Mouse (Mus musculus): ENCODE data around the gene Pramel3.
"Not testable (repeated sequence)": the region's sequence is repeated elsewhere in the genome, so short reads cannot be mapped to it uniquely, and the experiment has no call there.

The Pramel3 gene

DNA sequence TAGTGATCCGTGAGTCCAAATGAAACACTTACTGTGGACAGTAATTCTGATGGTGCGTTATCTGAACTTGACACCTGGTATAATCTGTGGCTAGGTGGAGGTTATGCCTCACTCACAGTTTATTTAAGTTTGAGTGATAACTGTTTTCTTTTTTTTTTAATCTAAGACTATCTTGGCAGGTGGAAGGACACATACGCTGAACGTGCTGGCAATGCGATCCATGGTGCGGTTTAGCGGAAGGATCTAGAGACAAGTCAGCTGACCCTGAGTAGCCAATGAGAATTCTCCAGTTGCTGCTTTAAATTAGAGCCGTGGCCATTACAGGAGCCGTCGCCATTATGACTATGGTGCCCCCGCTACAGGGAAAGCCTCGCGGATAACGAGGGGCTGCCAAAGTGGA lies at the start of gene Pramel3:
Gene Pramel3, plus strand, starts transcription at position 301 of the 400 bp plus-strand sequence.
- DNase-seq, result not testable (repeated sequence)

DNA sequence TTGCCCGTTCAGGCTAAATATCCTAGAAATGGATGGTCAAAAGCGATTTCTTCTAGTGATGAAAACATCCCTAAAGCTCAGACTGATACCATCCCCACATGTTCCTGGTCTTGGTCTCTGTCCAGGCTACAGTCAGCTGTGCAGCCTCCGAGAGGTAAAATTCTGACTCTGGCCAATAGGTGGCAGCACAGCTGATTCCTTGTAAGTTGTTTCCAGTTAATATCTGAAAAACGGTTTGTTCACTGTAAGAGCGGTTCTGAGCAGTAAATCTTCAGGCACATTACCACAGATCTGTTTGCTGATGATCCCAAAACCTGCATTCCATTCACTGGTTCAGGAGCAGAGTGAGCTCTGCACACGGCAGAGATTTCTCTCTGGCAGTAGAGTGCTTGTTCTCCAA lies 58.6 kb downstream of the Pramel3 start:
- DNase-seq, result not testable (repeated sequence)

- not testable (repeated sequence) for DNase-seq
Observed at GRCm38 (mm10) chrX:135361943-135362342, 59.8 kb downstream of the Pramel3 start.

Measured in cerebellum, adult 9-11 months (tissue).